Comparison of ENCODE assay signal across 12 mouse cellular contexts in genomic region chr6:129012012-129012411, GRCm38 (mm10). TPM values are rescaled to one million over a fixed set of nuclear protein-coding genes. Genes with fewer than 3 reads are reported as not detected.
DNase-seq lines count a peak whose midpoint lies in the region; TF ChIP-seq lines count a peak whose summit lies in the region.
"Not testable (repeated sequence)": the region's sequence is repeated elsewhere in the genome, so short reads cannot be mapped to it uniquely, and the experiment has no call there.
"Had no signal": no experiment of that assay in that cellular context is flagged by ENCODE, and none has a peak within 500 bp of the region (broad histone marks: within the 10 kb centered on the region; RNA-seq: fewer than 3 reads in every experiment).

No protein-coding gene starts in this region.

- not testable (repeated sequence) for TF ChIP-seq CTCF in MEL (IDR thresholded peaks at IDR 0.05 in 2 of 3, conservative IDR thresholded peaks at IDR 0.05 in 1 of 3; ENCODE audit: control insufficient read depth in 1 of 3, insufficient read depth in 1 of 3, low read depth in 2 of 3, low read length in 3 of 3, poor library complexity in 1 of 3, severe bottlenecking in 1 of 3)

- TF ChIP-seq EP300 in MEL (IDR thresholded peaks at IDR 0.05; ENCODE audit: low read depth in 1 of 2, low read length in 2 of 2), result not testable (repeated sequence)

- H3K9ac ChIP-seq in MEL (ENCODE audit: control insufficient read depth, low read depth, low read length, poor library complexity, severe bottlenecking), result peak overlapping the region; percentile 86

- H3K4me3 ChIP-seq in MEL (ENCODE audit: control insufficient read depth in 1 of 2, insufficient read depth in 1 of 2, low read depth in 2 of 2, low read length in 2 of 2), result peak overlapping the region; percentile 40 to 81

- not testable (repeated sequence) for H3K27me3 ChIP-seq in MEL (ENCODE audit: control insufficient read depth in 1 of 2, insufficient read depth in 2 of 2, low read length in 2 of 2)

- DNase-seq in MEL (ENCODE audit: low read depth, low spot score), result not testable (repeated sequence)
- DNase-seq in heart, adult 11 months, result peak; percentile 31

- peak overlapping the region; percentile 49 for H3K27ac ChIP-seq in MEL (ENCODE audit: control insufficient read depth, low read depth, low read length)

- peaks cover 0 to 18% of the 10 kb centered on the region in 2 experiments; a peak in 3 of 4 replicates for H3K4me1 ChIP-seq in MEL (ENCODE audit: control insufficient read depth in 1 of 2, insufficient read depth in 2 of 2, low read length in 2 of 2)

- peaks cover 46% of the 10 kb centered on the region for H3K79me2 ChIP-seq in MEL (ENCODE audit: control insufficient read depth, insufficient read depth, low read length, poor library complexity)

- TF ChIP-seq RAD21 in MEL (IDR thresholded peaks at IDR 0.05; ENCODE audit: low read depth, low read length), result not testable (repeated sequence)

- peaks cover 40 to 47% of the 10 kb centered on the region in 2 experiments for H3K36me3 ChIP-seq in MEL (ENCODE audit: control insufficient read depth in 1 of 2, insufficient read depth in 2 of 2, low read length in 2 of 2)

- peak in 1 of 2 experiments; percentile 51; a peak in 1 of 4 replicates for TF ChIP-seq POLR2A in MEL (IDR thresholded peaks at IDR 0.05; ENCODE audit: control insufficient read depth in 1 of 2, insufficient read depth in 1 of 2, low read depth in 1 of 2, low read length in 2 of 2, poor library complexity in 1 of 2)

- H3K9me3 ChIP-seq in MEL (replicated peaks; ENCODE audit: insufficient read depth, low read length), result not testable (repeated sequence)

TF ChIP-seq in MEL, 35 proteins besides CTCF, POLR2A, EP300 and RAD21:
- TF ChIP-seq MYC (IDR thresholded peaks at IDR 0.05; ENCODE audit: low read depth, low read length), result 0 out of 2 replicates have a peak, but pooled peaks have one; percentile 45
- peak; percentile 67 for TF ChIP-seq HCFC1 (IDR thresholded peaks at IDR 0.05; ENCODE audit: low read depth, low read length)
- TF ChIP-seq ZMIZ1 (IDR thresholded peaks at IDR 0.05; ENCODE audit: low read depth, low read length), result peak; percentile 56
- TF ChIP-seq MXI1 (IDR thresholded peaks at IDR 0.05; ENCODE audit: low read depth, low read length), result 0 out of 2 replicates have a peak, but pooled peaks have one; percentile 41
- peak; percentile 59; the same call in 1 of the 2 replicates for TF ChIP-seq SIN3A (IDR thresholded peaks at IDR 0.05; ENCODE audit: low read length)
- 0 out of 2 replicates have a peak, but pooled peaks have one; percentile 45 for TF ChIP-seq NRF1 (IDR thresholded peaks at IDR 0.05; ENCODE audit: insufficient read depth, low read depth, low read length, poor library complexity, severe bottlenecking)
- TF ChIP-seq KAT2A (conservative IDR thresholded peaks at IDR 0.05; ENCODE audit: low read depth, low read length), result 0 out of 2 replicates have a peak, but pooled peaks have one; percentile 33

RNA-seq across cellular contexts. Expression of gene Klrb1f, which starts 33.7 kb away (rescaled TPM):
- 0.16 and 0.27 TPM in 2 replicates for total RNA-seq in MEL (2012; rRNA removed)
- polyA plus RNA-seq in MEL (2012; ENCODE audit: insufficient read depth in 1 of 2, insufficient read length in 2 of 2, low read depth in 1 of 2, low replicate concordance in 2 of 2, missing spikeins in 1 of 2), result under 1 TPM in 1 of 2 experiments, not detected in 1; 0.52 TPM
- total RNA-seq: adrenal gland, postnatal 14 days; adrenal gland, postnatal 25 days; adrenal gland, postnatal 36 days; adrenal gland, postnatal 4 days; ES-E14; G1E had no signal
- polyA plus RNA-seq: adrenal gland, adult 2 months; C2C12; cerebellum, adult 2 months; G1E; Patski had no signal
